Mouse (Mus musculus): ENCODE measurements around the gene Atg7.

DNA sequence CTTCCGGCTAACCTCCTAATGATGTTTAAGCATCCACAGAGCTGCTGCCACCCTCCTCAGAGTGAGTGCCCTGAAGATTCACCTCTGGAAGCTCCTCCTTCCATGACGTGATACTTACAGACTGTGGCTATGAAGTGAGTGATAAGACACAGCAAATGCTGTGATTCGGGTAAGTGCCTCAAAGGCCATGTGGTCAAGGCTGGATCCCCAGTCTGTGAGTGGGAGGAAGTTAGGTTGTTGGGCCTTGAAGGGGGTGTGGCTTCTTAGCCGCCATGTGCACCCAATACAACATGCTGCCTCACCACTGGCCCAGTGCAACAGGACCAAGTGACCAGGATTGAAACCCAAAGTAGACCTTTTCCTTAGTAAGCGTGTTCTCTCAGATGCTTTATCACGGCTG lies 261.3 kb downstream of the Atg7 start:
- TF ChIP-seq POLR2A (IDR thresholded peaks at IDR 0.05; ENCODE audit: insufficient read length, low read depth) (no peak), USF1 (IDR thresholded peaks at IDR 0.05; ENCODE audit: low read depth) (no peak), MAX (IDR thresholded peaks at IDR 0.05; ENCODE audit: low read depth) (no peak), TCF3 (IDR thresholded peaks at IDR 0.05; ENCODE audit: insufficient read length, low read depth) (no peak), MYOD1 (IDR thresholded peaks at IDR 0.05; ENCODE audit: control insufficient read depth in 1 of 3, insufficient read length in 2 of 3, low read depth in 2 of 3) (peak in 1 of 3 experiments; percentile 11), CEBPB (IDR thresholded peaks at IDR 0.05; ENCODE audit: insufficient read depth, poor library complexity, severe bottlenecking) (no peak), POLR2AphosphoS2 (IDR thresholded peaks at IDR 0.05; ENCODE audit: insufficient read length, low read depth) (no peak), E2F4 (IDR thresholded peaks at IDR 0.05; ENCODE audit: insufficient read depth) (no peak)

Measured in myocyte (in vitro differentiated cells).